Mouse (Mus musculus) R1 (cell line): ENCODE data around the gene Iqcd.

Experiments
- DNase-seq: peaks from one replicate; pipeline ENCODE4 v3.0.0-alpha.2; 2018; ENCODE audit warnings: low read depth, low spot score

Iqcd gene

GRCm38 (mm10) chr5:120571056-120571740, 17.6 kb upstream of the Iqcd start:
- no peak for DNase-seq

GRCm38 (mm10) chr5:120574469-120575063, 14.2 kb upstream of the Iqcd start:
- no peak for DNase-seq

- DNase-seq = peak; percentile 36
Measured at GRCm38 (mm10) chr5:120576781-120577301, 12.0 kb upstream of the Iqcd start.

GRCm38 (mm10) chr5:120577935-120578441, 10.8 kb upstream of the Iqcd start:
- no peak for DNase-seq

DNA sequence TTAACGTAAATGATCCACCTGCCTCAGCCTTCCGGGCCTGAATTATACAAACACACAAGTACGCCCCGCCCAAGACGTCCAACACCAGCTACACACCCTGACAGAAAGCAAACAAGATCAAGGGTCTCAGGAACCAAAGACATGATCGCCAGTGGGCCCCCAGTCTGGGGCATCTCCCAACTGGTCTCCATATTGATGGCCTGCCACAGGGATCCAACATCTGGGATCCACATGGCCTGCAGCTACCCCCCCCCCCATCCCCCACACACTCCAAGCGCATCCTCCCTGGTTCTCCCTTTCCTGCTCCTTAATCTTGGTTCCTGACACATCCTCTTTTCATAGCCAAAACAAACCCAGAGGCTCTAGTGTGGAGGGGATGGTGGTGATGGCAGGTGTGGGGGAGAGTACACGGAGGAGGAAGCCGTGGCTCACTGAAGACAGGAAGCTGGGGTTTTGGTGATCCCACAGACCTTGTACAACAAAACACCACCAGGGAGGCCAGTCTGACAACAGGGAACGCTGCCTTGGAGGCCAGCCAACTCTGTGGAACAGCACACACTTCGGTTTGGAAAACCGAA, 10.2 kb upstream of the Iqcd start:
- DNase-seq = peak; percentile 20

- peak; percentile 35 for DNase-seq
Measured at GRCm38 (mm10) chr5:120579211-120579897, 9.5 kb upstream of the Iqcd start.

- no peak for DNase-seq
Measured at GRCm38 (mm10) chr5:120579898-120580626, 8.8 kb upstream of the Iqcd start.

DNA sequence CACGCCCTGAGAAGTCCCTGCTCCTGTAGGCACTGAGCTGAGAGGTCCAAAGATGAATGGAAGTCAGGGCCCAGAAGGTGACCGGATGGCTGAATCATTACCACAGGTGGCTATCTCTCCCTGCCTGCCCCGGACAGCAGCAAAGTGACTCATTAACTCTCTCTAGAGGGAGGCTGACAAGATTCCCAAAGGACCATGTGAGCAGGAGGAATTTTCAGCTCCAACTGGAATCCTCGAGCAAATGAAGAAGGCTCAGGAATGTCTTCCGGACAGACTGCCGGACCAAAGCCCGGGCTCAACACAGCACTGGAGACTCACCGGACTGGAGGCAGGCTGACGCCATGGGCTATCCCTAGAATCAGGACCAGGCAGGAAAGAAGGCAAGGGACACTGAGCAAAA, 6.8 kb upstream of the Iqcd start:
- DNase-seq = peak; percentile 33

DNA sequence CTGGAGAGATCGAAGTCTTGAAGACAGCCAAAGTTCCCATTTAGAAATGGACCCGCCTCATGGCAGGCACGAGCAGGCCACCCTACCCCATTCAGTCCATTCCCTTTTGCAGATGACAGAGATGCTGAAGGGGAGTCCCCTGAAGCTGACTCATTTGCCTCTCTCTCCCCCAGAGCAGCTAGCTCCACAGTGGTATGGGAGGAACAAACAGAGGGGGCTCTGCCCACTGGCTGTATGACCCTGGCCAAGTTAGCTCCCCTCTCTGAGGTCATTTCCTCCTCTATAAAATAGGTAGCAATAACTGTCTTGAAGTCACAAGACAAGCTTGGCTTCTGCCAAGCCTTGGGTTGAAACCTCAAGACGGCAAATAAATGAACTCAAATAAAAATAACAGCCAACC, 5.3 kb upstream of the Iqcd start:
- DNase-seq = no peak

- DNase-seq = peak; percentile 50
Measured at GRCm38 (mm10) chr5:120584968-120585367, 3.8 kb upstream of the Iqcd start.

DNA sequence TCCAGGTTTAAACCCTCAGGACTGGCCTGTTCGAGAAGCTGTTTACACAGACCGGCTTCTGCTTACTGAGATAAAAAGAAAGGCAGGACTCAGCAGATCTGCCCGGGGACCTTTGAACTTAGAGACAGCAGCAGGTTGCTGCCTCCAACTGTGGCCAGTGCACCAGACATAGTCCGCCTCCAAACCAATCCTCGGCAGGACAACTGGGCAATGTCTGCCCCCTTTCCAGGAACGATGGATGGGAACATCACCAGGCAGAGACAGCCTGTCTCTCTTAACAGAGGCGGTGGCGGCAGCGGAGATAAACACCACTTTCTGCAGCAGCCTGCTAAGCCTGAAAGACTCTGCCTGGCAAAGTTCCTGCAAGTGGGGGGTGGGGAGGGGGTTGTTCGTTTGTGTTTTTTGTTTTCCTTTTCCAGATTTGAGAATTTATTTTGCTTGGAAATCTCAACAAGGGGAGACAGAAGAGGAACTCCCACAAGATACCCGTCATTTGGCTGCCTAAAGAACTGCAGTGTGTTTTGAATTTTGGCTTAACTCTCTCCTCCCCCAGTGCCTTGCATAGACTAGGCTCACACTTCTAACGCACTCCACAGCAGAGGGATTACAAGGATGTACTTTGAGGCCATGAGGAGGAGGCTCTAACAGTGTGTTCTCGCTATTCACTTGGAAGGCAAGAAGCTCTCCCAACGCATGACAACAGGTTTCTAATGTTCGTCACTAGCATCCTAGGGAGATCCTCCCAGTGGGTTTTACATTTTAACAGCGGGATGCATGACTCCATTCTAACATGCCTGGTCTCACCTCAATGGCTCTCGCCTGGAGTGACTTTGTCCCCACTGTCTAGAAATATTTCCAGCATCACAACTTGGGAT, 1.8 kb upstream of the Iqcd start:
- peak; percentile 54 for DNase-seq

GRCm38 (mm10) chr5:120587616-120587926, 1.2 kb upstream of the Iqcd start:
- DNase-seq = no peak

- no peak for DNase-seq
Measured at GRCm38 (mm10) chr5:120587940-120588568, 762 bp upstream of the Iqcd start.

GRCm38 (mm10) chr5:120590356-120591010, 1.7 kb downstream of the Iqcd start:
- peak; percentile 96 for DNase-seq

- DNase-seq = peak; percentile 85
Measured at GRCm38 (mm10) chr5:120592141-120592540, 3.3 kb downstream of the Iqcd start.

- no peak for DNase-seq
Measured at GRCm38 (mm10) chr5:120594485-120594884, 5.7 kb downstream of the Iqcd start.

DNA sequence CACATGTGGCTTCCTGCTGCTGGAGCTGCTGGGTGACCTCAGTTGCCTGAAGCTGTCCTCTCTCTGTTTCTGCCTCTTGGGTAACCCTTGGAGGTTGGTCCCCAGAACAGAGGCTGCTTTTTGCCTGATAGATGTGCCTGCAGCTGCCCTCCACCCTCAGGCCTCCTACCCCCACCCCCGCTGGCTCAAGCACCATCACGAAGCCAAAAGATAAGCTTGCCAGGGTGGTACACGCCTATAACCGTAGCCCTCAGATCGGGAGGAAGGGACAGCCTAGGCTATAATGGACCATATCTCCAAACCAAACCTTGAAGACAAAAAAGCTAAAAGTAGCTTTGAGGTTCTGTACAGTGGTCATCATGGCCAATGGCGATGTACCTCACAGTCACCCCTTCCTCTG, 10.8 kb downstream of the Iqcd start:
- DNase-seq = no peak

- peak; percentile 82 for DNase-seq
Measured at GRCm38 (mm10) chr5:120600946-120601668, 12.3 kb downstream of the Iqcd start.

GRCm38 (mm10) chr5:120602210-120602609, 13.4 kb downstream of the Iqcd start:
- DNase-seq = no peak
